Mouse (Mus musculus): ENCODE measurements around the gene Dazap1. TPM values are rescaled to one million over a fixed set of nuclear protein-coding genes. Genes with fewer than 3 reads are reported as not detected.

The Dazap1 gene
- polyA plus RNA-seq, 1 experiment from 2014 or later = 55.6 TPM

- ATAC-seq (ENCODE audit: insufficient number of reproducible peaks, low FRiP score, low TSS enrichment, low read depth) (no peak), DNase-seq (ENCODE audit: low spot score) (no peak)
- no peak overlapping the region for H3K27ac ChIP-seq (replicated peaks; ENCODE audit: low read depth, low read length)
- H3K4me3 ChIP-seq (ENCODE audit: low read depth, low read length) = no peak overlapping the region
- H3K36me3 ChIP-seq (ENCODE audit: control insufficient read depth, insufficient read depth, low read length) = peaks cover 3% of the 10 kb centered on the region; the same call in 1 of the 2 replicates
- H3K9me3 ChIP-seq (ENCODE audit: control insufficient read depth, low read length) = no peaks in the 10 kb centered on the region
- WGBS = 45% methylated on average over 20 of the region's 20 CpGs
- H3K4me1 ChIP-seq (ENCODE audit: control insufficient read depth, insufficient read depth, low read length) = 0 out of 2 replicates have a peak, but pooled peaks cover 2% of the 10 kb centered on the region
- no peak overlapping the region for H3K9ac ChIP-seq (ENCODE audit: low read length)
- no peak overlapping the region for H3K4me2 ChIP-seq (ENCODE audit: low read depth, severe bottlenecking)
- H3K27me3 ChIP-seq (ENCODE audit: control insufficient read depth, insufficient read depth, low read length) = peaks cover 71% of the 10 kb centered on the region
These were observed 52.4 kb downstream of the Dazap1 start for GRCm38 (mm10) chr10:80313627-80314201.

DNA sequence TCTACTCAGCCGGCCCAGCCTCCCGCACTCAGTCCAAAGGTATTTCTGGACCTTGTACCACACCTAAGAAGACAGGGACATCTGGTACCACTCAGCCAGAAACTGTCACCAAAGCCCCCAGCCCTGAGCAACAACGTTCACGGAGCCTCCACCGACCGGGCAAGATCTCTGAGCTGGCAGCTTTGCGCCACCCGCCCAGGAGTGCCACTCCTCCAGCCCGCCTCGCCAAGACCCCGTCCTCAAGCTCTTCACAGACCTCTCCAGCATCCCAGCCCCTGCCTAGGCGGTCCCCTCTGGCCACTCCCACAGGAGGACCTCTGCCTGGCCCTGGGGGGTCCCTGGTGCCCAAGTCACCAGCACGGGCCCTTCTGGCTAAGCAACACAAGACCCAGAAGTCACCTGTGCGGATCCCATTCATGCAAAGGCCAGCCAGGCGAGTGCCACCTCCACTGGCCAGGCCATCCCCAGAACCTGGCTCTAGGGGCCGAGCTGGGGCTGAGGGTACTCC is 53.3 kb downstream of the Dazap1 start:
- no peak for ATAC-seq (ENCODE audit: insufficient number of reproducible peaks, low FRiP score, low TSS enrichment, low read depth)
- no peak overlapping the region for H3K9ac ChIP-seq (ENCODE audit: low read length)
- H3K27ac ChIP-seq (replicated peaks; ENCODE audit: low read depth, low read length) = no peak overlapping the region
- H3K4me3 ChIP-seq (ENCODE audit: low read depth, low read length) = no peak overlapping the region
- peaks cover 67% of the 10 kb centered on the region for H3K27me3 ChIP-seq (ENCODE audit: control insufficient read depth, insufficient read depth, low read length)
- H3K4me2 ChIP-seq (ENCODE audit: low read depth, severe bottlenecking) = no peak overlapping the region
- peaks cover 5% of the 10 kb centered on the region for H3K4me1 ChIP-seq (ENCODE audit: control insufficient read depth, insufficient read depth, low read length)
- peaks cover 3% of the 10 kb centered on the region; the same call in 1 of the 2 replicates for H3K36me3 ChIP-seq (ENCODE audit: control insufficient read depth, insufficient read depth, low read length)
- no peaks in the 10 kb centered on the region for H3K9me3 ChIP-seq (ENCODE audit: control insufficient read depth, low read length)
- DNase-seq (ENCODE audit: low spot score) = no peak
- WGBS = 50% methylated on average over 16 of the region's 16 CpGs

DNA sequence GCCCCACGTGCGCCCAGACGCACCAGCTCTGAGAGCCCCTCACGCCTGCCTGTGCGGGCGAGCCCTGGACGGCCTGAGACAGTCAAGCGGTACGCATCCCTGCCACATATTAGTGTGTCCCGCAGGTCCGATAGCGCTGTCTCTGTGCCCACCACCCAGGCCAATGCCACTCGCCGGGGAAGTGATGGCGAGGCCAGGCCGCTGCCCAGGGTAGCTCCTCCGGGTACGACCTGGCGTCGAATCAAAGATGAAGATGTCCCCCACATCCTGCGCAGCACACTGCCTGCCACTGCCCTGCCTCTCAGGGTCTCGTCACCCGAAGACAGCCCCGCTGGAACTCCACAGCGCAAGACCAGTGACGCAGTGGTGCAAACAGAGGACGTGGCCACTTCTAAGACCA is 54.0 kb downstream of the Dazap1 start:
- Histone ChIP-seq H3K27me3 (ENCODE audit: control insufficient read depth, insufficient read depth, low read length) (peaks cover 67% of the 10 kb centered on the region), H3K27ac (replicated peaks; ENCODE audit: low read depth, low read length) (no peak overlapping the region), H3K4me3 (ENCODE audit: low read depth, low read length) (no peak overlapping the region), H3K4me1 (ENCODE audit: control insufficient read depth, insufficient read depth, low read length) (peaks cover 7% of the 10 kb centered on the region), H3K36me3 (ENCODE audit: control insufficient read depth, insufficient read depth, low read length) (peaks cover 3% of the 10 kb centered on the region; the same call in 1 of the 2 replicates), H3K9me3 (ENCODE audit: control insufficient read depth, low read length) (no peaks in the 10 kb centered on the region), H3K9ac (ENCODE audit: low read length) (no peak overlapping the region), H3K4me2 (ENCODE audit: low read depth, severe bottlenecking) (no peak overlapping the region)
- no peak for ATAC-seq (ENCODE audit: insufficient number of reproducible peaks, low FRiP score, low TSS enrichment, low read depth)
- WGBS = 41% methylated on average over 27 of the region's 27 CpGs
- no peak for DNase-seq (ENCODE audit: low spot score)

DNA sequence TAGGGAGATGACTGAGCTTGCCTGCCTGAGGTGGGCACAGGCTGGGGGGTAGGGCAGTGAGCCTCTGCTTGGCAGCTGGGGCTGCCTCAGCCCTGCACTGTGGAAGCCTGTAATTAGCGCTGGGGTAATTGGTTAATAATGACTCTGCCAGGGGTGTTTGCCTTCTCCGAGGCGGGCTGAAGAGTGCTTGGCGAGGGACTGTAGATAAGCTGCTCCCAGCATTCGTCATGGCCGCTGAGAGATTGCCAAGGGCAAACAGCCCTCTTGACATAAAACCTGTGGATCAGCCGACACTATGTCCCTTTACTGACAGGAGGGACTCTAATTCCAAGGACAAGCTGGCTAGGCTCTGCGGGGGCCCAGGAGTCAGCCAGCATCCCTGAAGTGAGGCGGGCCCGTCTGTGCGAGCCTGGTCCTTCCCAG is 55.1 kb downstream of the Dazap1 start:
- no peak for ATAC-seq (ENCODE audit: insufficient number of reproducible peaks, low FRiP score, low TSS enrichment, low read depth)
- H3K36me3 ChIP-seq (ENCODE audit: control insufficient read depth, insufficient read depth, low read length) = peaks cover 3% of the 10 kb centered on the region; the same call in 1 of the 2 replicates
- H3K4me3 ChIP-seq (ENCODE audit: low read depth, low read length) = no peak overlapping the region
- H3K9ac ChIP-seq (ENCODE audit: low read length) = no peak overlapping the region
- no peak overlapping the region for H3K27ac ChIP-seq (replicated peaks; ENCODE audit: low read depth, low read length)
- H3K4me2 ChIP-seq (ENCODE audit: low read depth, severe bottlenecking) = no peak overlapping the region
- DNase-seq (ENCODE audit: low spot score) = no peak
- WGBS = 19% methylated on average over 11 of the region's 11 CpGs
- H3K9me3 ChIP-seq (ENCODE audit: control insufficient read depth, low read length) = no peaks in the 10 kb centered on the region
- H3K27me3 ChIP-seq (ENCODE audit: control insufficient read depth, insufficient read depth, low read length) = peaks cover 57% of the 10 kb centered on the region
- H3K4me1 ChIP-seq (ENCODE audit: control insufficient read depth, insufficient read depth, low read length) = peaks cover 7% of the 10 kb centered on the region

DNA sequence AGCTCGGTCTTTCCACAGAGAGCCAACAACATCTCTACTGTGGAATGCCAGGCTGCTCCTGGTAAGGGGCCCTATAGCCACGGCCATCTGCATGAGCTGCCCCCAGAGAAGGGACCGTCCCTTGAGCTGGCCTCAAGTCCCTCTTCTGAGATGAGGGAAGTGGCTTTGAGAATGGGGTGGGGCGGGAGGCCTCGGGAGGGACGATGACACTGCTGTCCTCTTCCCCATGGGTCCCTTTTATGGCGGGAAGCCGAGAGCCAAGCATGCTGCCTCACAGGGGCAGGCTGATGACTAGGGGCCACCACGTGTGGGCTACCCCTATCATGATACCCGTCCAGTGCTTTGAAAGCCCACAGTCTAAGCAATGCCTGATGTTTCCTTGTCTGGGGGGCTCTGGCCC is 55.7 kb downstream of the Dazap1 start:
- 53% methylated on average over 10 of the region's 10 CpGs for WGBS
- Histone ChIP-seq H3K27me3 (ENCODE audit: control insufficient read depth, insufficient read depth, low read length) (peaks cover 51% of the 10 kb centered on the region), H3K36me3 (ENCODE audit: control insufficient read depth, insufficient read depth, low read length) (peaks cover 3% of the 10 kb centered on the region; the same call in 1 of the 2 replicates), H3K27ac (replicated peaks; ENCODE audit: low read depth, low read length) (no peak overlapping the region), H3K9me3 (ENCODE audit: control insufficient read depth, low read length) (no peaks in the 10 kb centered on the region), H3K4me1 (ENCODE audit: control insufficient read depth, insufficient read depth, low read length) (peaks cover 11% of the 10 kb centered on the region), H3K4me3 (ENCODE audit: low read depth, low read length) (no peak overlapping the region), H3K9ac (ENCODE audit: low read length) (no peak overlapping the region), H3K4me2 (ENCODE audit: low read depth, severe bottlenecking) (no peak overlapping the region)
- no peak for ATAC-seq (ENCODE audit: insufficient number of reproducible peaks, low FRiP score, low TSS enrichment, low read depth)
- no peak for DNase-seq (ENCODE audit: low spot score)

- Histone ChIP-seq H3K27ac (replicated peaks; ENCODE audit: low read depth, low read length) (no peak within 1 kb of the TSS), H3K4me3 (ENCODE audit: low read depth, low read length) (peak within 1 kb of the TSS; percentile 84), H3K9me3 (ENCODE audit: control insufficient read depth, low read length) (no peaks in the 10 kb centered on the region), H3K4me1 (ENCODE audit: control insufficient read depth, insufficient read depth, low read length) (peaks cover 15% of the 10 kb centered on the region), H3K36me3 (ENCODE audit: control insufficient read depth, insufficient read depth, low read length) (peaks cover 3% of the 10 kb centered on the region; the same call in 1 of the 2 replicates), H3K9ac (ENCODE audit: low read length) (peak within 1 kb of the TSS; percentile 71), H3K27me3 (ENCODE audit: control insufficient read depth, insufficient read depth, low read length) (peaks cover 17% of the 10 kb centered on the region), H3K4me2 (ENCODE audit: low read depth, severe bottlenecking) (peak within 1 kb of the TSS; percentile 60)
- no peak for ATAC-seq (ENCODE audit: insufficient number of reproducible peaks, low FRiP score, low TSS enrichment, low read depth)
- WGBS = under 1% methylated on average over 34 of the region's 34 CpGs
- peak; percentile 93 for DNase-seq (ENCODE audit: low spot score)
These were observed 59.1 kb downstream of the Dazap1 start, which contains the start of gene 2310011J03Rik for GRCm38 (mm10) chr10:80320340-80320760. 2310011J03Rik (minus strand) TSS chr10:80320537.

DNA sequence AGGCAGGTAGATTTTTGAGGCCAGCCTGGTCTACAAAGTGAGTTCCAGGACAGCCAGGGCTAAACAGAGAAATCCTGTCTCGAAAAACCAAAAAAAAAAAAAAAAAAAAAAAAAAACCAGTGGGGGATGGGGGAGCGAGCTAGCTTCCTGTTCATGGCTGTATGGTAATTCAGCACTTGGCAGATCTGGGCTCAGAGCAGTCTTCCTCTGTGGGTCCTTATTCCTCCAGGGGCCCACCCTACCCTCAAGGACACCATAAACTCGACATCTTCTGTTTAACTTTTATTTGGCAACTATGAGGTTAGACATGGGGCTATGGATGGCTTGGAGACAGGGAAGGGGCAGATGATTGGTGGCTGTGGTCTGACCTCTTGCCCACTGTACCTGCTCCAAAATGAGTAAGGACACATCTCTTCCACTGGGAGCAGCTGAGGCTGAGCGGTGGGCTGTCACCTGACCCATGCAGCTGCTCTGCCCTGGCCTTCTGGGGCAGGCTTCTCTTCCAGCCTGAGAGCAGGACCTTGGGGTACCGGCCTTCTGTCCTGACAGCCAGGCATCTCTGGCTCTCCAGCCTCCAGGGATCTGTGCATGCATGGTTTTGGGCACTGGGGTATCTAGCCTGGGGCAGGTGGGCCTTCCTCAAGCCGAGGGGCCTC is 59.9 kb downstream of the Dazap1 start:
- Histone ChIP-seq H3K9ac (ENCODE audit: low read length) (no peak overlapping the region), H3K27me3 (ENCODE audit: control insufficient read depth, insufficient read depth, low read length) (peaks cover 10% of the 10 kb centered on the region), H3K4me2 (ENCODE audit: low read depth, severe bottlenecking) (no peak overlapping the region), H3K4me3 (ENCODE audit: low read depth, low read length) (peak overlapping the region; percentile 6; the same call in 1 of the 2 replicates), H3K4me1 (ENCODE audit: control insufficient read depth, insufficient read depth, low read length) (peaks cover 15% of the 10 kb centered on the region), H3K36me3 (ENCODE audit: control insufficient read depth, insufficient read depth, low read length) (peaks cover 3% of the 10 kb centered on the region; the same call in 1 of the 2 replicates), H3K27ac (replicated peaks; ENCODE audit: low read depth, low read length) (no peak overlapping the region), H3K9me3 (ENCODE audit: control insufficient read depth, low read length) (no peaks in the 10 kb centered on the region)
- ATAC-seq (ENCODE audit: insufficient number of reproducible peaks, low FRiP score, low TSS enrichment, low read depth) (no peak), DNase-seq (ENCODE audit: low spot score) (no peak)
- WGBS = 75% methylated on average over 6 of the region's 6 CpGs

DNA sequence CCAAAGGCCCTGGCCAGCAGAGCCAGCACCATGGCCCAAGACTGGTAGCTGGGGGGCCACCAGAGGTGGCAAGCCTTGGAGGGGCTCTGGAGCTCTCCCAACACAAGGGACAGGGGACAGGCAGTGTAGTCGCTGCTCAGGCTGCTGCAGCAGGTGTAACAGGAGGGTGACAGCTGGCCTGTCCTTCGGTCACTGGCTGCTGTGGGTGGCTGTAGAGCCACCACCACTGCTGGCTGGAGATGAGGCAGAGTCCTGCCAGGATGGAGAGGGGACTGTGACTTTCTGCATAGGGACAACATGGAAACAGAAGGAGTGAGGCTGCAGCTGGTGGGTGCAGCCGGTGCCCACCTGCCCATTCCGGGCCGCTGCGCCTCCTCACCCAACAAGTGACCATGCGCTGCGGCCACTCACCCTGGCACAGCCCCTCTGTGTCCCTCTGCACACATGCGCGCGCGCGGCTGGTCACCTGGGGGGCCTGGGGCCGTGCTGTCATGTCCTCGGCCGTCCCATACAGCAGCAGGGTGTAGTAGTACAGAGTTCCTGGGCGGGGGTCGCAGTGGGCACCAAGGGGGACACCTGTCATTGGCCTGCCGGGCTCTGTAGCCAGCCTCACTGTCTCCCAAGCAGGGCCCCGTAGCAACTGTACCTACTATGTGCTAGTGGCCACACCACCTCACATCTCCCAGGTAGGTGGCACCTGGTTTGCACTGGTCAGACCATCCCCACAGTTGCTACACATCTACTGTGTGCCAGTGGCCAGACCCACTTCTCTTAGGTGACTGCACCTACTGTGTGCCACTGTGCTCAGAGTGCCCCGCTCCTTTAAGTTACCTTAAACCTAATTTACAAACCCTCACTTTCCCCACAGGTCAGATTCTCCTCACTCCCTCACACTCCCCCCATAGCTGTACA is 60.6 kb downstream of the Dazap1 start:
- Histone ChIP-seq H3K27me3 (ENCODE audit: control insufficient read depth, insufficient read depth, low read length) (peaks cover 3% of the 10 kb centered on the region), H3K4me3 (ENCODE audit: low read depth, low read length) (peak overlapping the region; percentile 51; the same call in 1 of the 2 replicates), H3K4me2 (ENCODE audit: low read depth, severe bottlenecking) (peak overlapping the region; percentile 89), H3K4me1 (ENCODE audit: control insufficient read depth, insufficient read depth, low read length) (peaks cover 13% of the 10 kb centered on the region), H3K27ac (replicated peaks; ENCODE audit: low read depth, low read length) (no peak overlapping the region), H3K9ac (ENCODE audit: low read length) (no peak overlapping the region), H3K36me3 (ENCODE audit: control insufficient read depth, insufficient read depth, low read length) (peaks cover 3% of the 10 kb centered on the region; the same call in 1 of the 2 replicates), H3K9me3 (ENCODE audit: control insufficient read depth, low read length) (no peaks in the 10 kb centered on the region)
- 92% methylated on average over 21 of the region's 21 CpGs for WGBS
- DNase-seq (ENCODE audit: low spot score) (no peak), ATAC-seq (ENCODE audit: insufficient number of reproducible peaks, low FRiP score, low TSS enrichment, low read depth) (no peak)

All from limb, embryonic 11.5 days (tissue).